Mouse (Mus musculus) left cerebral cortex, postnatal 25 days (tissue): Measurements from ENCODE around the gene H2al1b. TPM values are rescaled to one million over a fixed set of nuclear protein-coding genes. Genes with fewer than 3 reads are reported as not detected.
A peak's percentile ranks its signal among the peaks of the same experiment; 100 is the strongest.
"Not testable (repeated sequence)": the region's sequence is repeated elsewhere in the genome, so short reads cannot be mapped to it uniquely, and the experiment has no call there.

ENCODE experiments used
- DNase-seq, 2 experiments: peaks; one replicate each; pipeline ENCODE4 v3.0.0; 2022; ENCODE audit warnings: low spot score in 2 of 2, mixed read lengths in 1 of 2
- intact Hi-C: fragments of 180-260 bp; cut with DNase I; formaldehyde crosslinking; loops from one replicate; pipeline ENCODE4 v1.15.1; 2025
- total RNA-seq, 2 experiments: library from RNA; stranded (reverse); gene quantifications; 2 replicates each; pipeline ENCODE4 v1.2.3; 2021

The H2al1b gene
- total RNA-seq, 2 experiments from 2014 or later, result not detected

DNA sequence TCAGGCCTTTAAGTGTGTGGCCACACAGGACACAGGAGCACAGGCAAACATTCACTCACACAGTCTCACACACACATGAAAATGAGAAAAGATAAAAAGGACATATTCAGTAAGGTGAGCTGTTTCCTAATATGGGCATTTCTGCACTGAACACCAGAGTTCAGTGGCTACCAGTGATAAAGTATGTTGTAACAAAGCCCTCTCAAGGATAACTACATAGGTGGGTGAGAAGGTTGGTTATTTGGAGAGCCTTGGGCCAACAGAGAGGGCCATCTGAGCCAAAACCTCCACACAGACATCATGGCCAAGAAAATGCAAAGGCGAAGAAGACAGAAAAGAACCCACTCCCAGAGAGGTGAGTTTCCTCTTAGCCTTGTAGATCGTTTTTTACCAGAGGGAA, 25.3 kb downstream of the H2al1b start, which contains the start of gene H2al1j:
TSS of gene H2al1j (plus strand) at position 301 of the 400 bp plus-strand sequence.
- DNase-seq, intact Hi-C loops: not testable (repeated sequence)

DNA sequence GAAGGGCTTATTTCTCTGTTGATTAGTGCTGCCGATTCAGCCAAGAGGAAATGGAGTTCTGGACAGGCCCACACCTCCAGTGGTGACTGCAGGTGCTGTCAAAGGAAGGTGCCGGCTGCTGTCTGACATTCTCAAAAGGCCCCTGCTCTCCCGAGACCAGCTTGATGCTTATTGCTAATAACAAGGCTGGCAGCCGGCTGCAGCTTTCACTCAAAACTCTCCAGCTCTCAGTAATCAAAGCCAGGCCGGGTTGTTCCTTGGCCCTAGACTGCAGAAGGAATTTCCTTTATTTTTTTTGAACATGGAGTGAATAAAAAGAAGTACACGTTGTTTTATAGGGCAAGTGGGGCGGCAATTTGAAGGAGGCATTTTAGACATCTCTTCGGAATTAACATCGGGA, 43.5 kb downstream of the H2al1b start:
- intact Hi-C loops, result no loop called here
- peak in 1 of 2 experiments; percentile 6 for DNase-seq

DNA sequence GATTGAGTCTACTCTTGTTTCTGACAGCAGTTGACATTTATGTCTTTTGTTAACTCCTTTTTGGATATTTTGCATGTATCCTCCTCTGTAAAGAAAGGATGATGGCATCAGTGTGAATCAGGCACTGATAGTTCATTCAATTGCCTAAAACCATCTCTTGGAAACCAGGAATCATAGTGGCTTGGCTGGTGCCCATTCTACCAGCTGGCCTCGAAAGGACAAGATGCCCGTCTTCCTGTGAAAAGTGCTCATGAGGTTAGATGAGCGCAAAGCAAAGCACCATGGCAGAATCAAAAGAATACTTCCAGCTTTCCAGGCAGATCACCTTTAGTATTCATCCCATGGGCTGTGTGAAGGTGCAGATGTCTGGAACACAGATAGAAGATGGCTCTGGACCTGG, 44.5 kb downstream of the H2al1b start:
- intact Hi-C loops, result no loop called here
- no peak for DNase-seq

Other genes with a start within 250 kb of the H2al1b start
- gene H2al1a, start 3.2 kb upstream of the H2al1b start, total RNA-seq, result not detected
- not detected for gene H2al1c, start 3.2 kb downstream of the H2al1b start, total RNA-seq
- not detected for gene H2al1d, start 6.4 kb downstream of the H2al1b start, total RNA-seq
- gene H2al1e, start 9.5 kb downstream of the H2al1b start, total RNA-seq, result not detected
- gene H2al1f, start 12.7 kb downstream of the H2al1b start, total RNA-seq, result not detected
- gene H2al1g, start 15.8 kb downstream of the H2al1b start, total RNA-seq, result not detected
- not detected for gene H2al1h, start 19.1 kb downstream of the H2al1b start, total RNA-seq
- not detected for gene H2al1i, start 22.2 kb downstream of the H2al1b start, total RNA-seq
- not detected for gene H2al1j, start 25.4 kb downstream of the H2al1b start, total RNA-seq